Mouse (Mus musculus) monocyte, adult 2 months (primary cell): ENCODE measurements around the gene Hsd3b6.
"Not testable (repeated sequence)": the region's sequence is repeated elsewhere in the genome, so short reads cannot be mapped to it uniquely, and the experiment has no call there.

ENCODE experiments used
- DNase-seq, 2 experiments: peaks; one replicate each; pipeline ENCODE4 v3.0.0; 2022; ENCODE audit warnings: low spot score in 2 of 2, low read depth in 1 of 2

The Hsd3b6 gene

GRCm38 (mm10) chr3:98814101-98814670, at the start of gene Hsd3b6:
TSS of gene Hsd3b6 (minus strand) at chr3:98814443.
- DNase-seq = no peak

DNA sequence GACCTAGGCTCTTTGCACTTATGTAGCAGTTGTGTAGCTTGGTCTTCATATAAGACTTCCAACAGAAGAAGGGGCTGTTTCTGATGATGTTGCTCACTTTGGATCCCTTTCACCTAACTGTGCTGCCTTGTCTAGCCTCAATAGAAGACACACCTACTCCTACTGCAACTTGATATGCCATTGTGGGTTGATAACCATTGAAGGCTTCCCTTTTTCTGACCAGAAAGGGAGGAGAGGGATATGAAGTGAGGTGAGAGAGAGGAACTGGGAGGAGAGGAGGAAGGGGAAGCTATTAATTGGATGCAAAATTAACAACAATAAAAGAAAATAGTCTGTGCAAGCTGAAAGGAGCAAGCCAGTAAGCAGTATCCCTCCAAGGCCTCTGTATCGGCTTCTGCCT, 48.6 kb upstream of the Hsd3b6 start:
- no peak for DNase-seq

DNA sequence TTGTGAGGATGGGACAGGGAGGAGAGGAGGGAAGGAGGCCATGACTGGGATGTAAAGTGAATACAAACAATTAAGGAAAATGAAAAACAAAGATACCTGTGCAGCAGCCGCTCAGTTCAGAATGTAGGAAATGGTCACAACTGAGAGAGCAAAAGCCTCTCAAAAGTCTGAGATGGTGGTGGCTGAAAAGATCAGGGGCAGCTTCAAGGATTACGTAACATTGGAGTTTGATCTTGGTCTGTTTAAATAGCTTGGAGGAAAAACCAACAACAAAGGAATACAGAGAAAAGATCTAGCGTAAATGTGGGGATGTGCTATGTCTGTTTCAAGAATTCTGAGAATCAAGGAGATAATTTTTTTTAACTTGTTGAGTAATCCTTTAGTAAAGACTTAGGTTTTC, 45.3 kb upstream of the Hsd3b6 start, which contains the start of gene Hsd3b1:
TSS of gene Hsd3b1 (minus strand) at position 219 of the 400 bp plus-strand sequence.
- DNase-seq = no peak

DNA sequence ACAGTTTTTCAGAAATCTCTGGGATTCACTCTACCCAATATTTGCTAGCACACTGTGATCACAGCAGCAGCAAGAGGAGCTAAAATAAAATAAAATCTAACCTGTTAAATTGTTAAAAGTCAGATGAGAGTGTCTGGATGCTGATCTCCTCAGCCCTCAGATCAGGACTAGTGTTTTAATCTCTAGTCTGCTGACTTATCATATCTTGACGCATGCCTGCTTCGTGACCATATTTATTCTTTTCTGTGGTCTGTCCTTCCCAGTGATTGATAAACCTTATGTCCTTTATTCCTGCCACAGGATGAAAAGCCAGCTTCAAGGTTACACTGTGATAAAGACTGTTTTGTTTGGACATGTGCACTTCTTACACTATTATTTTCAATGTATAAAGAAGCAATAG, 43.8 kb upstream of the Hsd3b6 start:
- no peak for DNase-seq

GRCm38 (mm10) chr3:98856892-98857291, 42.6 kb upstream of the Hsd3b6 start:
- no peak for DNase-seq

GRCm38 (mm10) chr3:98855160-98855559, 40.9 kb upstream of the Hsd3b6 start:
- DNase-seq = no peak

DNA sequence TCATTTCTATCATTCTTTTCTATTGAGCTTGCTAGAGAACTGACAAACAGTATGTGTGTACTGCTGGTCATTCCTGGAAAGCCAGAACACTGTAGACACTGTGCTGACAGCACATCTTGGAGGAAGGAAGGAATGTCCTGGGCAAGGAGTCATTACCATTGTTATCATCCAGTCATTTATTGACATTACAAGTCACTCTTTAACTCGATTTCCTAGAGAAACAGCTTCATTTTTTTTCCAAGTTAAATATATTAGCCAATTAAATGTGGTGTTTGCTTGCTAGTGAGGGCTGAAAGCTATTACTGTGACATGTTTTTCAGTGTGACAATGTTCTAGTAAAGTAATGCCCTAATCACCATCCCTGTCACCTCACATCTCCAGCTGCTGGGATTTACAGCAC, 39.4 kb upstream of the Hsd3b6 start:
- no peak for DNase-seq

DNA sequence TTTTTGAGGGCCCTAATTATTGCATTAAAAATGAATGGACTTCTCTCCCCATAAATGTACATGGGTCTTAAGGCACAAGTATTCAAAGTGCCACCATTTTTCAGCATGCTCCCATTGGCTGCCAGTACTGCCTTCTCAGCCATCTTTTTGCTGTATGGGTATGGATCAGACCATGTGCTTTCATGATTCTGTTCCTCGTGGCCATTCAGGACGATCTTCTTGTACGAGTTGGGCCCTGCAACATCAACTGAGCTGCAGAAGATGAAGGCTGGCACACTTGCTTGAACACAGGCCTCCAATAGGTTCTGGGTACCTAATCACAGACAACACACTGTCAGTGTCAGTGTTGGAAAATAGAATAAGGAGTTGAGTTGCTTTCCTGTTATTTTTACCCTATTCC, 38.8 kb upstream of the Hsd3b6 start:
- no peak for DNase-seq

DNA sequence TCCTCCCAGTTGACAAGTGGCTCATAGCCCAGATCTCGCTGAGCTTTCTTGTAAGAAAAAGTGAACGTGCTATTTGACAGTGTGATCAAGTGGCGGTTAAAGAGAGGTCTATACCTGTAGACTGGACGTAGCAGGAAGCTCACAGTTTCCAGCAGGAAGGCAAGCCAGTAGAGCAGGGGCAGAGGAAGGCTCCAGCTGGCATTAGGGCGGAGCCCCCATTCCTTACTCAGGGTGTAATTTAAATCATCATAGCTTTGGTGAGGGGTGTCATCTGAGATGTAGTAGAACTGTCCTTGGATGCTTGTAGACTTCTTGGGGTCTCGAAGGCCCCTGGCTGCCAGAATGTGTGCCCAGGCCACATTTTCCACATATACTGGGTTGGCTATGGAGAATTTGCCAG, 38.4 kb upstream of the Hsd3b6 start:
- no peak for DNase-seq

DNA sequence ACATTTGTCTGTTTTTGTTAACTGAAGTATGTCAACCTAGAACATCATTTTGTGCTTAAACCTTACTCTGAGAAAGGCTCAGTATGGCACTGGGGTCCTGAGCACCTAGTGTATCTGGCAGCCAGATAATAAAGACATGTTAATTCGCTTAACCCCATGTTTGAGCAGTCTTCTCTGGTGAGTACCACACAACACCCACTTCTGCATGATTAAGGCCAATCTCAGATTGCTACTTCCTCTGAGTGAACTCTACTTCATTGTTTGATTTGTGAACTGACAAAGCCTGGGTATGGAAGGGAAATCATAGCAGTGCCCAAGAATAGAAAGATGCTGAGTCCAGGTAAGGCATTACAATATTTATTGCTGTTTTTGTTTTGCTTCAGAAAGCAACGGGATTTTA, 37.6 kb upstream of the Hsd3b6 start:
- no peak for DNase-seq

- no peak for DNase-seq
Observed at GRCm38 (mm10) chr3:98850262-98850661, 36.0 kb upstream of the Hsd3b6 start.

GRCm38 (mm10) chr3:98848898-98849297, 34.7 kb upstream of the Hsd3b6 start:
- DNase-seq = no peak

GRCm38 (mm10) chr3:98812653-98813052, 1.6 kb downstream of the Hsd3b6 start:
- not testable (repeated sequence) for DNase-seq

DNA sequence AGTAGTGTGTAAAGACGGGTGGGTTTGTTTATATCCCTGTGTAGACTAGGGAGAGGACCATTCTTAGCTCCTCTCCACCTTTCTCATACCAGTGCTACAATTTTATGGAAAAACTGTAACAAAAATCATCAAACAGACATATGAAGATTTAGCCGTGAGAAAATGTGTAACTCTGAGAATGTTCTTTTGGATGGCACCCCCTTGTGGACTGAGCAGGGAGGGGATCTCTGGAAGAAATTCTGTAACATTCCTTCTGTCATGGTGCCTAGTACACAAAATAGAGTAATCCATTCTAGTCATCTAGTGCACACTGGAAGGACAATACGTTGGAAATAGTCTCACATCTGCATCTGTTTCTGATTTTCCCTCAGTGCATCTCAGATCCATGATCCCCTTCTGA, 9.2 kb downstream of the Hsd3b6 start:
- DNase-seq = not testable (repeated sequence)

DNA sequence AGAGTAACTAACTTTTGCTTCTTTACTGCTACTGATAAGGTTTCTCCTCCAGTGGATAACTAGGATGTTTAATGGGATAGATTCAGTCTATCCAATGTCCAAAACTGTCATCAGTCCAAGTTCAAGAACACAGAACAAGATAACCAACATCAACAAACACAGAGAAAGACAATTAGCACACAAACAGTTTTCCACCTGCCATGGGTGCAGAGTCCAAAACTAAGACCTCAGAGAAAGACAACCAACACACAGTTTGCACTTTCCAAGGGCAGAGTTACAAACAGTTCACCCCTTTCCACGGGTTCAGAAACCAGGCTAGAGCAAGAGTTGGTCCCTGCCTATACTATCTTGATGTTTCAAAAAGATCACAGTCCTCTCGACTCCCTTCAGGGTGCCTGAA, 27.7 kb downstream of the Hsd3b6 start:
- no peak for DNase-seq

GRCm38 (mm10) chr3:98782181-98782868, 31.9 kb downstream of the Hsd3b6 start:
- DNase-seq = no peak

- DNase-seq = no peak
Observed at GRCm38 (mm10) chr3:98780921-98781320, 33.3 kb downstream of the Hsd3b6 start.

DNA sequence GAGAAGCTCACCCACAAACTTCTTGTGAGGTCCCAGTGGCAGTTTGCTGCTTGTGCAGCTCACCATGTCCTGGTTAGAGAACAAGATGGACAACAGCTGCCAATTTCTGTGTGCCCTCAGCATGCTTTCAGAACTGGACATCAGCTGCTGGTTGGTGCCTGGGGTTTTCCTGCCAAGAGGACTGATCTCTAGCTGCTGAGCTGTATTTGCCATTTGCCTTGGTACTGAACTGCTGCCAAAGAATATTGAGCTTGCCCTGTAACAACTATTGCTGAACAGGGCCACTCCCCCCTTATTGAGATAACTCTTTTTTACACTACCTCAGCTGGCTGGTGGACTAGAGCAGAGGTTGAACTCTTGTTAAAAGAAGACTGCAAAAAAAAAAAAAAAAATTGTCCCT, 50.1 kb downstream of the Hsd3b6 start:
- DNase-seq = no peak

- DNase-seq = no peak
Observed at GRCm38 (mm10) chr3:98756836-98757235, 57.4 kb downstream of the Hsd3b6 start.
